Mouse (Mus musculus) heart, adult 2 months (tissue): Measurements from ENCODE around the gene Mycl. TPM values are rescaled to one million over a fixed set of nuclear protein-coding genes. Genes with fewer than 3 reads are reported as not detected.

Experiments used
- DNase-seq, 2 experiments: peaks; one replicate each; pipeline ENCODE4 v3.0.0; 2021
- H3K27ac ChIP-seq: fragments of 200-600 bp; 2 replicates; pipeline ENCODE4 v1.8.1; 2022
- H3K27me3 ChIP-seq: fragments of 200-500 bp; 2 replicates; pipeline ENCODE4 v1.6.1; 2012; ENCODE audit warnings: mild to moderate bottlenecking, low read length, inconsistent platforms, mixed read lengths; ENCODE audit not compliant: control insufficient read depth, insufficient read depth
- H3K36me3 ChIP-seq: fragments of 200-500 bp; 2 replicates; pipeline ENCODE4 v1.6.1; 2012; ENCODE audit warnings: low read length, inconsistent platforms; ENCODE audit not compliant: control insufficient read depth, insufficient read depth
- H3K4me1 ChIP-seq: fragments of 200-500 bp; 2 replicates; pipeline ENCODE4 v1.6.1; 2011; ENCODE audit warnings: low read length; ENCODE audit not compliant: control insufficient read depth, insufficient read depth
- H3K4me3 ChIP-seq: fragments of 200-600 bp; 2 replicates; pipeline ENCODE4 v1.8.1; 2022
- H3K79me2 ChIP-seq: fragments of 200-500 bp; replicated peaks from 2 replicates; pipeline ENCODE4 v1.6.1; 2012; ENCODE audit warnings: mild to moderate bottlenecking, inconsistent platforms, low read length, moderate library complexity, mixed read lengths; ENCODE audit not compliant: control insufficient read depth, insufficient read depth
- H3K9ac ChIP-seq: fragments of 200-500 bp; 2 replicates; pipeline ENCODE4 v1.6.1; 2012; ENCODE audit warnings: low read depth, mild to moderate bottlenecking, control low read depth, inconsistent platforms, low read length, mixed read lengths
- CTCF ChIP-seq: fragments of 200-600 bp; IDR thresholded peaks from 2 replicates; pipeline ENCODE4 v1.8.1; 2022; ENCODE audit warnings: antibody characterized with exemption, mild to moderate bottlenecking, moderate library complexity
- EP300 ChIP-seq: fragments of 200-500 bp; IDR thresholded peaks from 2 replicates; pipeline ENCODE4 v1.6.1; 2011; ENCODE audit warnings: low read depth, low read length, control low read depth; ENCODE audit not compliant: insufficient read depth
- POLR2A ChIP-seq: fragments of 200-500 bp; IDR thresholded peaks from 2 replicates; pipeline ENCODE4 v1.6.1; 2011; ENCODE audit warnings: mild to moderate bottlenecking, low read depth, low read length, control low read depth; ENCODE audit not compliant: insufficient read depth
- WGBS: fragments of 180-500 bp; shearing (Covaris S2); methylation state at CpG from one replicate; pipeline ENCODE4 v1.1.7; 2018; 5-methylcytosine and 5-hydroxymethylcytosine counted together
- intact Hi-C: fragments of 180-260 bp; cut with DNase I; formaldehyde crosslinking; loops from one replicate; pipeline ENCODE4 v1.15.1; 2025
- polyA plus RNA-seq: library from polyadenylated mRNA; depleted of rRNA; stranded (reverse); fragments of >200 nt; gene quantifications from 2 replicates; pipeline ENCODE4 v1.2.3, GENCODE M21; 2012
- total RNA-seq, 2 experiments: library from RNA; stranded (reverse); gene quantifications; 2 replicates each; pipeline ENCODE4 v1.2.3; 2021

Gene Mycl
- total and polyA plus RNA-seq, 3 experiments = 0.10 to 0.64 (median 0.18) TPM

DNA sequence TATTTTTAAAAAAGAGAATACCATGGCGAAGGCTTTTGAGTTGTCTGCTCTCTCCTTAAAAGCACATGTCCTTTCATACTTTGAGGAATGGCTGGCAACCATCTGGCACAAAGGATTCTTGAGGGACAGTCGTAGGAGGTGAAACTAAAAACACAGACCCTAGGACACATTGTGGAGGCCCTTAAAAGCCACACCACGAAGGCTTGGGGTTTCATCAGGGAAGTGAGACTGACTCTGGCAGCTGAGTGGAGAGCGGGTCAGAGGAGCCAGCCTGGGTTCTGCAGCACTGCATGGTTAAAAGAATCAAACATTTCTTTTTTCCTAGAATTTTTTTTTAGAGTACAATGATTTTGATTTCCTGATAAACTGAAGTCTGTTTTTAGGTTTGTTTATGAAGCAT is 31.1 kb downstream of the Mycl start:
- WGBS = 72% methylated on average over 4 of the region's 4 CpGs
- intact Hi-C loops = no loop called here
- H3K36me3 ChIP-seq = peaks cover 3% of the 10 kb centered on the region; the same call in 1 of the 2 replicates
- no peaks in the 10 kb centered on the region for H3K27me3 ChIP-seq
- H3K9ac ChIP-seq = no peak overlapping the region
- TF ChIP-seq POLR2A (no peak), EP300 (no peak), CTCF (no peak)
- 0 out of 2 replicates have a peak, but pooled peaks cover 6% of the 10 kb centered on the region for H3K79me2 ChIP-seq
- H3K4me3 ChIP-seq = no peak overlapping the region
- H3K27ac ChIP-seq = no peak overlapping the region
- peak in 1 of 2 experiments; percentile 8 for DNase-seq
- peaks cover 6% of the 10 kb centered on the region for H3K4me1 ChIP-seq

DNA sequence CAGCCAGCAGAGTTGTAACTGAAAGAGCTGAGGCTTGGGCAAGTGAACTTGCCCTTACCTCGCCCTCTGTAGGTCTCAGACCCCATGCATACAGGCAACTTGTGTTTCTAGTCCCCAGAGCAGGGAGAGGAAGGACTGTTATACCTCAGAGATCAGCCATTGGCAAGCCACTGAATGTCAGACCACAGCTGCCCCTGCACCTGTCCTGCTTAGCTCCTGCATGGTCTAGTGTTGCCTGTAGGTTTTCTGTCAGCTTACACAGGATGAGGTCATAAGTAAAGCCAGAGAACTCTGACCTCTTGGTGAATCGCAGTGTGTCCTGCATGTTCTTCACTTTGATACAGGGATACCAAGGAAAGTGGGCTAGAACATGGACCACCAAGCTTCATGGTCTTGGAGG is 39.4 kb downstream of the Mycl start:
- no peak overlapping the region for H3K9ac ChIP-seq
- no peaks in the 10 kb centered on the region for H3K79me2 ChIP-seq
- intact Hi-C loops = no loop called here
- no peak for TF ChIP-seq POLR2A
- no peak for DNase-seq
- peaks cover 3% of the 10 kb centered on the region for H3K4me1 ChIP-seq
- WGBS = 79% methylated on average over 2 of the region's 2 CpGs
- no peaks in the 10 kb centered on the region for H3K27me3 ChIP-seq
- no peak overlapping the region for H3K4me3 ChIP-seq
- H3K36me3 ChIP-seq = no peaks in the 10 kb centered on the region
- no peak overlapping the region for H3K27ac ChIP-seq

GRCm38 (mm10) chr4:123035636-123036035 is 40.2 kb downstream of the Mycl start:
- Histone ChIP-seq H3K4me1 (peaks cover 3% of the 10 kb centered on the region), H3K4me3 (no peak overlapping the region), H3K27ac (no peak overlapping the region), H3K9ac (no peak overlapping the region), H3K79me2 (no peaks in the 10 kb centered on the region), H3K36me3 (no peaks in the 10 kb centered on the region), H3K27me3 (no peaks in the 10 kb centered on the region)
- TF ChIP-seq EP300 = no peak
- no peak for TF ChIP-seq CTCF
- TF ChIP-seq POLR2A = no peak
- intact Hi-C loops = no loop called here
- WGBS = 79% methylated on average over 2 of the region's 2 CpGs
- peak in 1 of 2 experiments; percentile 6 for DNase-seq

GRCm38 (mm10) chr4:123036710-123037109 is 41.3 kb downstream of the Mycl start:
- WGBS = 79% methylated on average over 3 of the region's 3 CpGs
- intact Hi-C loops = no loop called here
- no peak for TF ChIP-seq POLR2A
- TF ChIP-seq CTCF = no peak
- TF ChIP-seq EP300 = no peak
- H3K79me2 ChIP-seq = no peaks in the 10 kb centered on the region
- H3K27me3 ChIP-seq = no peaks in the 10 kb centered on the region
- DNase-seq = no peak
- no peaks in the 10 kb centered on the region for H3K36me3 ChIP-seq
- H3K4me1 ChIP-seq = peaks cover 3% of the 10 kb centered on the region
- no peak overlapping the region for H3K4me3 ChIP-seq
- no peak overlapping the region for H3K27ac ChIP-seq
- no peak overlapping the region for H3K9ac ChIP-seq

GRCm38 (mm10) chr4:123041131-123041530 is 45.7 kb downstream of the Mycl start:
- TF ChIP-seq POLR2A (no peak), CTCF (no peak), EP300 (no peak)
- H3K4me1 ChIP-seq = no peaks in the 10 kb centered on the region
- intact Hi-C loops = no loop called here
- DNase-seq = no peak
- peaks cover 2% of the 10 kb centered on the region; the same call in 1 of the 2 replicates for H3K36me3 ChIP-seq
- no peak overlapping the region for H3K4me3 ChIP-seq
- 94% methylated on average over 6 of the region's 6 CpGs for WGBS
- no peak overlapping the region for H3K9ac ChIP-seq
- no peak overlapping the region for H3K27ac ChIP-seq
- no peaks in the 10 kb centered on the region for H3K79me2 ChIP-seq
- H3K27me3 ChIP-seq = no peaks in the 10 kb centered on the region

- H3K4me3 ChIP-seq = no peak overlapping the region
- H3K79me2 ChIP-seq = no peaks in the 10 kb centered on the region
- no peak for TF ChIP-seq POLR2A
- TF ChIP-seq CTCF = no peak
- no peak for TF ChIP-seq EP300
- peaks cover 2% of the 10 kb centered on the region; the same call in 1 of the 2 replicates for H3K36me3 ChIP-seq
- intact Hi-C loops = no loop called here
- WGBS = 78% methylated on average over 1 of the region's 1 CpGs
- no peaks in the 10 kb centered on the region for H3K27me3 ChIP-seq
- H3K9ac ChIP-seq = no peak overlapping the region
- no peak for DNase-seq
- no peak overlapping the region for H3K27ac ChIP-seq
- no peaks in the 10 kb centered on the region for H3K4me1 ChIP-seq
Observed at GRCm38 (mm10) chr4:123043858-123044257, 48.4 kb downstream of the Mycl start.
